Mouse (Mus musculus) liver, adult 2 months (tissue): Measurements from ENCODE around the gene Olfr1301. TPM values are rescaled to one million over a fixed set of nuclear protein-coding genes. Genes with fewer than 3 reads are reported as not detected.

Experiments
- DNase-seq: peaks from one replicate; pipeline ENCODE4 v3.0.0-alpha.2; 2011; ENCODE audit warnings: low read depth, low spot score; ENCODE audit errors: extremely low read depth
- H3K27ac ChIP-seq: fragments of 200-500 bp; replicated peaks from 2 replicates; pipeline ENCODE4 v1.5.1; 2012; ENCODE audit warnings: low read depth, mild to moderate bottlenecking, control low read depth, inconsistent platforms, low read length; ENCODE audit not compliant: insufficient read depth
- H3K27me3 ChIP-seq: fragments of 200-500 bp; 2 replicates; pipeline ENCODE4 v1.6.1; 2012; ENCODE audit warnings: mild to moderate bottlenecking, moderate library complexity, low read length, inconsistent platforms; ENCODE audit not compliant: control insufficient read depth, insufficient read depth
- H3K36me3 ChIP-seq: fragments of 200-500 bp; 2 replicates; pipeline ENCODE4 v1.6.1; 2012; ENCODE audit warnings: low read length, inconsistent platforms; ENCODE audit not compliant: control insufficient read depth, insufficient read depth
- H3K4me1 ChIP-seq: fragments of 200-500 bp; 2 replicates; pipeline ENCODE4 v1.6.1; 2011; ENCODE audit warnings: low read length; ENCODE audit not compliant: control insufficient read depth, insufficient read depth
- H3K4me3 ChIP-seq: fragments of 200-500 bp; 2 replicates; pipeline ENCODE4 v1.5.1; 2011; ENCODE audit warnings: low read depth, mild to moderate bottlenecking, control low read depth, low read length, moderate library complexity; ENCODE audit not compliant: insufficient read depth
- H3K79me2 ChIP-seq: fragments of 200-500 bp; 2 replicates; pipeline ENCODE4 v1.6.1; 2012; ENCODE audit warnings: inconsistent platforms, mild to moderate bottlenecking, low read length, moderate library complexity; ENCODE audit not compliant: control insufficient read depth, insufficient read depth
- H3K9ac ChIP-seq: fragments of 200-500 bp; 2 replicates; pipeline ENCODE4 v1.6.1; 2012; ENCODE audit warnings: low read depth, mild to moderate bottlenecking, control low read depth, inconsistent platforms, low read length
- CTCF ChIP-seq: fragments of 200-500 bp; IDR thresholded peaks from 2 replicates; pipeline ENCODE4 v1.5.1; 2011; ENCODE audit warnings: low read depth, low read length, control low read depth
- POLR2A ChIP-seq: fragments of 200-500 bp; IDR thresholded peaks from 2 replicates; pipeline ENCODE4 v1.6.1; 2011; ENCODE audit warnings: low read length, control low read depth; ENCODE audit not compliant: insufficient read depth; ENCODE audit errors: extremely low read depth
- WGBS: fragments of 180-500 bp; shearing (Covaris S2); methylation state at CpG from one replicate; pipeline ENCODE4 v1.1.7; 2018; 5-methylcytosine and 5-hydroxymethylcytosine counted together
- polyA plus RNA-seq: library from polyadenylated mRNA; depleted of rRNA; stranded (reverse); fragments of >200 nt; gene quantifications from 2 replicates; pipeline ENCODE4 v1.2.3, GENCODE M21; 2012; rRNA removed
- total RNA-seq: library from RNA; depleted of rRNA; stranded (reverse); fragments of >200 nt; gene quantifications from 2 replicates; pipeline ENCODE4 v1.2.3, GENCODE M21; 2014; rRNA removed

The Olfr1301 gene
- total RNA-seq (not detected in 2 replicates), polyA plus RNA-seq (not detected in 2 replicates)

DNA sequence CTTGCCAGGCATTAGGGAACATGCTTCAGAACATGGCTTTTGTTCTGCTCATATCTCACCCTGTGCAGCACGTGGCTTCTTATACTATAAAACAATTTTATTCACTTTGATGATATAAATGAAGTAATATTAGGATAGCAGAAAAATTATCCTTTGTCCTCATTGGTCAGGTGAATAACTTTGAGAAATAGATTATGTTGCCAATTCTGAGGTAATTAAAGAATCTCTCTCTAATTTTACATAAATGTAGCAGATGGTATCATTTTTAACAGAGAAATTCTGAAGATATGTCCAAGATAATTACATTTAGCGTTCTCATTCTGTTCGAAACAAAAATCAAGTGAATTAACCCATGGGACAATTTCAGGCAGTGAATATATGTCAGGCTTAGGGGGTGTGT is at the start of gene Olfr1301:
TSS of gene Olfr1301 (plus strand) at position 301 of the 400 bp plus-strand sequence.
- 80% methylated on average over 3 of the region's 3 CpGs for WGBS
- Histone ChIP-seq H3K36me3 (no peaks in the 10 kb centered on the region), H3K4me1 (no peaks in the 10 kb centered on the region), H3K27me3 (no peaks in the 10 kb centered on the region), H3K9ac (no peak within 1 kb of the TSS), H3K27ac (no peak within 1 kb of the TSS), H3K79me2 (no peaks in the 10 kb centered on the region), H3K4me3 (no peak within 1 kb of the TSS)
- no peak for DNase-seq
- TF ChIP-seq POLR2A (no peak), CTCF (no peak)

DNA sequence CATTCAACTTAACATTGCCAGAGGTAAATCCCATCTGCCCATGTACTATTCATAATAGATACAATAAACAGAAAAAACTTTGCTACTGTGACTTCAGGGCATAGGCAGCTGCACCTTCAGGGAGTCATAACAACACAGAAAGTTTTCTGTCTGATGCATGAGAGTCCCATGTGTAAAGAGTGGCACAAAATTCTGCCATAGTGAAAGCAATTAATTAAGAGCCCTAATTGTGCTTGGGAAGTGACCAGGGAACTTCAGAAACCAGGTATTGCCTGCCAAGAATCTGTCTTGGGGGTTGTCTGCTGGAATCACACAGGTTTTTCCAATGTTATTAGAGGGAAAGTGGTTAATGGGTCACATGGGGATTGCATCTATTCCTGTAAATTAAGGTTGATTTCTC is 24.1 kb upstream of the Olfr1301 start:
- TF ChIP-seq POLR2A: no peak
- no peak for TF ChIP-seq CTCF
- H3K4me1 ChIP-seq: no peaks in the 10 kb centered on the region
- no peak overlapping the region for H3K27ac ChIP-seq
- no peak for DNase-seq
- H3K27me3 ChIP-seq: no peaks in the 10 kb centered on the region
- no peaks in the 10 kb centered on the region for H3K36me3 ChIP-seq
- no peak overlapping the region for H3K9ac ChIP-seq
- H3K4me3 ChIP-seq: no peak overlapping the region
- no peaks in the 10 kb centered on the region for H3K79me2 ChIP-seq

DNA sequence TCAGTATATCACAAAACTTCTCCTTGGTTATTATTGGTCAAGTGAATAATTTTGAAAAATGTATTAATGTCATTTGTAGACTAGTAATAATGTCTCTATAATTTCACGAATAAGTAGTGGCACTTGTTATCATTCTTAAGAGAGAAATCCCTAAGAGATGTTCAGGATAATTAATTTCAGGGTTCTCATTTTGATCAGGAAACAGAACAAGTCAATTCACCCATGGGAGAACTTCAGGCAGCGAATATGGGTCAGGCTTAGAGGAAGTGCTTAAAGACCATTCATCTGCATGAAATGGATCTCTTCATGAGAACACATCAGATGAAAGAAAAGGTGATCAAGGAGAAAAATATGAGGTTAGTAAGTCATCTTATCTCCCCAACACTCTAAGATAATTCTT is 26.3 kb downstream of the Olfr1301 start, which contains the start of gene Olfr1302:
TSS of gene Olfr1302 (plus strand) at position 301 of the 400 bp plus-strand sequence.
- no peak for TF ChIP-seq CTCF
- TF ChIP-seq POLR2A: no peak
- Histone ChIP-seq H3K4me3 (no peak within 1 kb of the TSS), H3K9ac (no peak within 1 kb of the TSS), H3K27ac (no peak within 1 kb of the TSS), H3K36me3 (no peaks in the 10 kb centered on the region), H3K79me2 (no peaks in the 10 kb centered on the region), H3K27me3 (no peaks in the 10 kb centered on the region), H3K4me1 (no peaks in the 10 kb centered on the region)
- no peak for DNase-seq
- WGBS: 66% methylated on average over 2 of the region's 2 CpGs

Other genes starting within 250 kb of the Olfr1301 start
- gene Olfr1293-ps, start 225.8 kb upstream of the Olfr1301 start, total RNA-seq: not detected in 2 replicates
- not detected in 2 replicates for gene Olfr1293-ps, start 225.8 kb upstream of the Olfr1301 start, polyA plus RNA-seq
- gene Olfr1294, start 210.7 kb upstream of the Olfr1301 start, total RNA-seq: not detected in 2 replicates
- gene Olfr1294, start 210.7 kb upstream of the Olfr1301 start, polyA plus RNA-seq: not detected in 2 replicates
- not detected in 2 replicates for gene Olfr1295, start 181.3 kb upstream of the Olfr1301 start, total RNA-seq
- gene Olfr1295, start 181.3 kb upstream of the Olfr1301 start, polyA plus RNA-seq: not detected in 2 replicates
- not detected in 2 replicates for gene Olfr1297, start 124.5 kb upstream of the Olfr1301 start, total RNA-seq
- not detected in 2 replicates for gene Olfr1297, start 124.5 kb upstream of the Olfr1301 start, polyA plus RNA-seq
- not detected in 2 replicates for gene Olfr1298, start 101.8 kb upstream of the Olfr1301 start, total RNA-seq
- gene Olfr1298, start 101.8 kb upstream of the Olfr1301 start, polyA plus RNA-seq: not detected in 2 replicates
- not detected in 2 replicates for gene Olfr1299, start 89.6 kb upstream of the Olfr1301 start, total RNA-seq
- gene Olfr1299, start 89.6 kb upstream of the Olfr1301 start, polyA plus RNA-seq: not detected in 2 replicates
- gene Olfr1302, start 26.4 kb downstream of the Olfr1301 start, total RNA-seq: not detected in 2 replicates
- not detected in 2 replicates for gene Olfr1302, start 26.4 kb downstream of the Olfr1301 start, polyA plus RNA-seq
- not detected in 2 replicates for gene Olfr1303, start 69.3 kb downstream of the Olfr1301 start, total RNA-seq
- gene Olfr1303, start 69.3 kb downstream of the Olfr1301 start, polyA plus RNA-seq: not detected in 2 replicates
- gene Olfr1305, start 126.1 kb downstream of the Olfr1301 start, total RNA-seq: not detected in 2 replicates
- gene Olfr1305, start 126.1 kb downstream of the Olfr1301 start, polyA plus RNA-seq: not detected in 2 replicates
- gene Olfr1306, start 165.3 kb downstream of the Olfr1301 start, total RNA-seq: not detected in 2 replicates
- gene Olfr1306, start 165.3 kb downstream of the Olfr1301 start, polyA plus RNA-seq: not detected in 2 replicates
- not detected in 2 replicates for gene Olfr1307, start 198.4 kb downstream of the Olfr1301 start, total RNA-seq
- gene Olfr1307, start 198.4 kb downstream of the Olfr1301 start, polyA plus RNA-seq: not detected in 2 replicates
- gene Olfr1308, start 213.9 kb downstream of the Olfr1301 start, total RNA-seq: not detected in 2 replicates
- not detected in 2 replicates for gene Olfr1308, start 213.9 kb downstream of the Olfr1301 start, polyA plus RNA-seq
- gene Olfr1309, start 239.3 kb downstream of the Olfr1301 start, total RNA-seq: not detected in 2 replicates
- not detected in 2 replicates for gene Olfr1309, start 239.3 kb downstream of the Olfr1301 start, polyA plus RNA-seq